Mouse (Mus musculus): ENCODE results near the gene Gstcd. TPM values are rescaled to one million over a fixed set of nuclear protein-coding genes. Genes with fewer than 3 reads are reported as not detected.

Gstcd gene
- polyA plus RNA-seq, 1 experiment from 2014 or later = 6.7 TPM

- H3K36me3 ChIP-seq (ENCODE audit: poor library complexity, severe bottlenecking) = peaks cover 6% of the 10 kb centered on the region
- H3K9me3 ChIP-seq (replicated peaks) = no peaks in the 10 kb centered on the region
- peaks cover 30% of the 10 kb centered on the region for H3K4me1 ChIP-seq
- peak overlapping the region; percentile 76 for H3K4me3 ChIP-seq
- 91% methylated on average over 1 of the region's 1 CpGs for WGBS
- peak overlapping the region; percentile 85; the same call in 1 of the 2 replicates for H3K9ac ChIP-seq
- H3K27me3 ChIP-seq = no peaks in the 10 kb centered on the region
- no peak overlapping the region for H3K27ac ChIP-seq
- ATAC-seq = no peak
- peak overlapping the region; percentile 69 for H3K4me2 ChIP-seq
Measured at GRCm38 (mm10) chr3:133092936-133093335, 1.1 kb upstream of the Gstcd start.

DNA sequence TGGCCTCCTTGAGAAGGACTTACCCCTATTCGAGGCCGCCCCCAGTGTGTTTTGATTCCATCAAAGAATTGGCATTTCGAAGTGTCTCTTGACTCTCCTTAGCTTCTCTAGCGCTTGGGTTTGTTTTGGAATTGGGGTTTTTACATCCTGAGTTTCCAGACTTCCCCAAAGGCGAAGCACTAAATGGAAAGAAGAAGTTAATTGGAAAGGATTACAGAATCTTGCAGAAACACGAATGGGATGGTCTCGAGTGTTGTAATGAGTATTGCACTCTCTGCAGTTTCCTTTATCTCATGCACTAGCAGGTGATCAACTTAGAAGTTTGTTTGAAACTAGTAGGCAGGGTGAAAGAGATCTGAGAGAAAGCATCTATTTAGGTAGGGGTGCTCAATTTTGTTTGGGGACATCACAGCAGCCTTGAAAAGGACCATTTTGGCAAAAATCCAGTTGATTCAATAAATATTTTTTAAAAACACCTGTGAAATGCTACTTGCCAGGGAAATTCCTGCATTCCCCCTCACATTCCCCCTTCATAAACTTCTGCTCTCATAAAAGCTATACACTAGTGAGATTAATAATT, 531 bp upstream of the Gstcd start:
- no peaks in the 10 kb centered on the region for H3K27me3 ChIP-seq
- H3K4me3 ChIP-seq = peak overlapping the region; percentile 76
- H3K27ac ChIP-seq = peak overlapping the region; percentile 97
- no peak for ATAC-seq
- H3K9ac ChIP-seq = peak overlapping the region; percentile 85
- 0 out of 2 replicates have a peak, but pooled peaks cover 3% of the 10 kb centered on the region for H3K36me3 ChIP-seq (ENCODE audit: poor library complexity, severe bottlenecking)
- WGBS = 0% methylated on average over 7 of the region's 7 CpGs
- peaks cover 30% of the 10 kb centered on the region for H3K4me1 ChIP-seq
- H3K9me3 ChIP-seq (replicated peaks) = no peaks in the 10 kb centered on the region
- H3K4me2 ChIP-seq = peak overlapping the region; percentile 69

- ATAC-seq = peak; percentile 85
- Histone ChIP-seq H3K27ac (peak overlapping the region; percentile 97), H3K36me3 (ENCODE audit: poor library complexity, severe bottlenecking) (no peaks in the 10 kb centered on the region), H3K9ac (peak overlapping the region; percentile 85), H3K4me2 (peak overlapping the region; percentile 69), H3K27me3 (no peaks in the 10 kb centered on the region), H3K4me3 (peak overlapping the region; percentile 76), H3K4me1 (peaks cover 30% of the 10 kb centered on the region), H3K9me3 (replicated peaks) (no peaks in the 10 kb centered on the region)
- under 1% methylated on average over 44 of the region's 44 CpGs for WGBS
Measured at GRCm38 (mm10) chr3:133091121-133091663, 641 bp downstream of the Gstcd start.

- Histone ChIP-seq H3K36me3 (ENCODE audit: poor library complexity, severe bottlenecking) (no peaks in the 10 kb centered on the region), H3K27me3 (no peaks in the 10 kb centered on the region), H3K4me3 (peak overlapping the region; percentile 76), H3K9ac (peak overlapping the region; percentile 85), H3K4me1 (peaks cover 30% of the 10 kb centered on the region), H3K27ac (peak overlapping the region; percentile 97), H3K9me3 (replicated peaks) (no peaks in the 10 kb centered on the region), H3K4me2 (peak overlapping the region; percentile 69)
- WGBS = 6% methylated on average over 11 of the region's 11 CpGs
- no peak for ATAC-seq
Measured at GRCm38 (mm10) chr3:133090247-133091120, 1.3 kb downstream of the Gstcd start.

DNA sequence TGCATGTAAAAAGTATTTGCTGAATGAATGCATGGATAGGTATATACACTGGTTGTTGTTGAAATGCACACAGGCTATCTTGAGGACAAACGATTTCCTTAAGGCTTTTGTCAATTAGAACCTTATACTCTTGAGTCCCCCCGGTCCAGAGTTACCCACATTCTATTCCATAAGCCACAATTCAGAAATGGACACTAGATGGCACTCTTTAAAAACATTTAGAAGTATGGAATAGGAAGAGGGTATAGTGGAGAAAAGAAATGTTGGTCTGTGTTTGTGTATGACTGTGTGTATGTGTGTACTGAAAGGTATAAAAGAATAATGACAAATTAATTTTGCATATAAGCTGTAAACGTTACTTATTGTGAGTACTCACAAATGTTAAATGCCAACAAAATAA, 6.0 kb downstream of the Gstcd start:
- peak; percentile 83 for ATAC-seq
- H3K9ac ChIP-seq = no peak overlapping the region
- WGBS = 68% methylated on average over 3 of the region's 3 CpGs
- H3K27me3 ChIP-seq = no peaks in the 10 kb centered on the region
- H3K36me3 ChIP-seq (ENCODE audit: poor library complexity, severe bottlenecking) = peaks cover 31% of the 10 kb centered on the region
- H3K27ac ChIP-seq = no peak overlapping the region
- peaks cover 17% of the 10 kb centered on the region for H3K4me1 ChIP-seq
- H3K4me2 ChIP-seq = no peak overlapping the region
- H3K9me3 ChIP-seq (replicated peaks) = no peaks in the 10 kb centered on the region
- H3K4me3 ChIP-seq = no peak overlapping the region

DNA sequence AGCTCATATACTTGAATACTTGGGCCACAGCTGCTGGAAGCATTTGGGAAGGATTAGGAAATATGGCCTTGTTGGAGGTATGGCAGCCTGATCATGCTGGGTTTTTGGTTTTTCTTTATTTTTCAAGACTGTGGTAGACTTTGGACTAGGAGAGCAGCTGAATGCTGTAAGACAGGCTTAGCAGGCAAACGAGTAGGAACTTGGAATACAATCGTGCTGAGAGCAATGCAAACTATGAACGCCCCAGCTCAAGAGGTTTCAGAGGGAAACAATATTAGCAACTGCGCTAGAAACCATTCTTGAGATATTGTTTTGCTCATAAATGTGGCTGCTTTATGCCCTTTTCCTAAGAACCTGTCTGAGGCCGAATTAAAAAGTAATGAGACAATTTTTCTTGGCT, 9.1 kb downstream of the Gstcd start:
- no peaks in the 10 kb centered on the region for H3K27me3 ChIP-seq
- no peak overlapping the region for H3K4me2 ChIP-seq
- 88% methylated on average over 5 of the region's 5 CpGs for WGBS
- ATAC-seq = no peak
- H3K4me1 ChIP-seq = no peaks in the 10 kb centered on the region
- no peak overlapping the region for H3K4me3 ChIP-seq
- no peak overlapping the region for H3K9ac ChIP-seq
- no peaks in the 10 kb centered on the region for H3K9me3 ChIP-seq (replicated peaks)
- H3K27ac ChIP-seq = no peak overlapping the region
- peaks cover 49% of the 10 kb centered on the region for H3K36me3 ChIP-seq (ENCODE audit: poor library complexity, severe bottlenecking)

DNA sequence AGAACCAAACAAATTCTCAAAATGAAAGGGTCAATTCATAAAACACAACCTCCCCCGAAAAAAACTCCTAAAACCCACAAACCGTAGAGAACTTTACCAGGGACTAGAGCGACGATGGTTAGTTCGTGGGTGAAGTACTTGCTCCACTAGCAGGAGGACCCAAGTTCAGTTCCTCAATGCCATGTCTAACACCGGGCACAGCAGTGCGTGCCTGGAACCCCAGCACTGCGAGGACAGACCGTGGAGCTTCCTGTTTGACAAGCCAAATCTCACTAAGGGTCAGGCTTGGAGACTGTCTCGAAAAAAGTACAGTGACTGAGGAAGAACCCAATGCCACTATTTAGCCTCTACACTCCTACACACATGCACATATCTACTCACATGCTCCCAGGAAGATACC, 16.3 kb downstream of the Gstcd start:
- H3K4me3 ChIP-seq = no peak overlapping the region
- H3K27me3 ChIP-seq = no peaks in the 10 kb centered on the region
- H3K9me3 ChIP-seq (replicated peaks) = no peaks in the 10 kb centered on the region
- H3K4me1 ChIP-seq = no peaks in the 10 kb centered on the region
- no peak overlapping the region for H3K27ac ChIP-seq
- H3K9ac ChIP-seq = no peak overlapping the region
- H3K36me3 ChIP-seq (ENCODE audit: poor library complexity, severe bottlenecking) = peaks cover 27% of the 10 kb centered on the region
- no peak for ATAC-seq
- 92% methylated on average over 10 of the region's 10 CpGs for WGBS
- no peak overlapping the region for H3K4me2 ChIP-seq

- ATAC-seq = peak; percentile 87
Measured at GRCm38 (mm10) chr3:133052068-133052467, 39.8 kb downstream of the Gstcd start.

DNA sequence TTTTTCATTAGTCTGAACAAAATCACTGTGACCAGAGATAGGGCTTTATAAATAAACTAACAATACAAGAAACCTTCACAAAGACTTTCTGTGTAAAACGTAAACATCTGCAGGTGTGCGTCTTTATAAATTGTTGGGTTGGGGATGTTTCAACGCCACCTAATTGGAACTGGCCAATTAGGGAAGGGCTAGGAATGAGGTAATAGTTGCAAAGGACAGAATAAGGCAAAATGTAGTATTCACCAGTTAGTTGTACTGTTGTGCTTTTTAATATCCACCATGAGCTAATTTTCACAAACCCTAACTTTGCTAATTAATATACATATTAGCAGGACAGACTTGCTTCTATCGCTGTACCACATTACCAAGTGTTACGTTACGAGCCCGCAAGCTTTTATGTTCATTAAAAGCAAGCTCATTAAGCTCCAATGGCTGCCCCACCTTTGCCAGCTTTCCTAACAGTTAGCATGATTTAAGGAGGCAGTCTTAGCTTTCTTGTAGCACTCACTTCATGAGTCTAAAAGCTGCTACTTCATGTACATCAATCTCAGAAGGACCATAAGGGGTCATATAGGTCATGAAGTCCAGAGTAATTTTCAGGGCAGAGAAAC, 58.6 kb downstream of the Gstcd start:
- Histone ChIP-seq H3K9ac (no peak overlapping the region), H3K9me3 (replicated peaks) (no peaks in the 10 kb centered on the region), H3K4me2 (no peak overlapping the region), H3K4me1 (peaks cover 6% of the 10 kb centered on the region), H3K27ac (no peak overlapping the region), H3K27me3 (no peaks in the 10 kb centered on the region), H3K36me3 (ENCODE audit: poor library complexity, severe bottlenecking) (no peaks in the 10 kb centered on the region), H3K4me3 (no peak overlapping the region)
- peak; percentile 70; the same call in 1 of the 2 replicates for ATAC-seq
- 53% methylated on average over 7 of the region's 7 CpGs for WGBS

More at GRCm38 (mm10) chr3:133052068-133052467, 39.8 kb downstream of the Gstcd start:
- Histone ChIP-seq H3K4me2 (no peak overlapping the region), H3K4me3 (no peak overlapping the region), H3K4me1 (no peaks in the 10 kb centered on the region), H3K27ac (no peak overlapping the region), H3K27me3 (no peaks in the 10 kb centered on the region), H3K9ac (no peak overlapping the region), H3K36me3 (ENCODE audit: poor library complexity, severe bottlenecking) (peaks cover 9% of the 10 kb centered on the region; the same call in 1 of the 2 replicates), H3K9me3 (replicated peaks) (no peaks in the 10 kb centered on the region)
- WGBS = 21% methylated on average over 2 of the region's 2 CpGs

DNA sequence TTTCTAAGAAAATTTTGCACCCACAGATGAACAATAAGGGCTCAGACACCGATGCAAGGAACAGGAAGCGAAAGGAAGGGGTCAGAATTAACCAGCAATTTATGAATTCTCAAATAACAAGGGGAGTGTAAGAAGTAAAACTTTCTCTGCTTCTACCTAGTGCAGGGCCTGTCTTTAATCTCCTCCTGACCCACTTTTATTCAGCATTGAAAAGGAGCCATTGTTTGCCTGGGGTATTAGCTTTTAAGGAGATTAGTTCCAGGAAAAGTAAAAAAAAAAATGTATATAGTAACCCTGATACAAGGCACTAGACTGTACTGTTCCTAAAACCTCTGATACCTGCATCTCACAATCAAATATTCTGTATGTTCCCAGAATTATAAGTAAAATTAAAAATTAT, 64.9 kb downstream of the Gstcd start:
- H3K9me3 ChIP-seq (replicated peaks) = no peaks in the 10 kb centered on the region
- ATAC-seq = no peak
- no peaks in the 10 kb centered on the region for H3K36me3 ChIP-seq (ENCODE audit: poor library complexity, severe bottlenecking)
- no peak overlapping the region for H3K4me3 ChIP-seq
- no peak overlapping the region for H3K4me2 ChIP-seq
- no peak overlapping the region for H3K9ac ChIP-seq
- WGBS = 21% methylated on average over 2 of the region's 2 CpGs
- H3K4me1 ChIP-seq = peaks cover 6% of the 10 kb centered on the region; the same call in 1 of the 2 replicates
- H3K27ac ChIP-seq = no peak overlapping the region
- H3K27me3 ChIP-seq = no peaks in the 10 kb centered on the region

GRCm38 (mm10) chr3:133007250-133007649, 84.6 kb downstream of the Gstcd start:
- ATAC-seq = no peak
- H3K9ac ChIP-seq = no peak overlapping the region
- no peaks in the 10 kb centered on the region for H3K9me3 ChIP-seq (replicated peaks)
- no peak overlapping the region for H3K4me2 ChIP-seq
- H3K36me3 ChIP-seq (ENCODE audit: poor library complexity, severe bottlenecking) = peaks cover 9% of the 10 kb centered on the region; the same call in 1 of the 2 replicates
- no peaks in the 10 kb centered on the region for H3K27me3 ChIP-seq
- no peak overlapping the region for H3K27ac ChIP-seq
- WGBS = 79% methylated on average over 4 of the region's 4 CpGs
- H3K4me1 ChIP-seq = no peaks in the 10 kb centered on the region
- no peak overlapping the region for H3K4me3 ChIP-seq

DNA sequence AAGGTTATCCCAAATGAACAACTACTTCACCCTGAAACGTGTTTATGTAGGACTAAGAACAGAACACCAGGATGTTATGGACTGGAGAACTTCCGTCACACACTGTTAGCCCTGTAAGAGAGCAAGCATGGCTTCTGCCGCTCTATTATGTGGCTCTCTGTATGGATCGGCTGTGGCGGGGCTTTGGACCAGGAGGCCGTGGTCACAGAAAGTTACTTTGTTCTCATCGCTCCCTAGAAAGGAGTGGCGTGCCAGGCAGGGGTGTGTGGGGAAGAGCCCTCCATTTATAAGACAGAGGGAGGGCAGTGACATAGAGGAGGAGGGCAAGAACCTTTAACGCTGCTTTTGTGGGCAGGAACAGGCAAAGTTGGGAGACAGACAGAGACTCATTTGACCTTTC, 95.5 kb downstream of the Gstcd start:
- Histone ChIP-seq H3K4me1 (no peaks in the 10 kb centered on the region), H3K27ac (no peak overlapping the region), H3K4me2 (no peak overlapping the region), H3K9me3 (replicated peaks) (no peaks in the 10 kb centered on the region), H3K4me3 (no peak overlapping the region), H3K27me3 (no peaks in the 10 kb centered on the region), H3K36me3 (ENCODE audit: poor library complexity, severe bottlenecking) (peaks cover 13% of the 10 kb centered on the region; the same call in 1 of the 2 replicates), H3K9ac (no peak overlapping the region)
- 74% methylated on average over 9 of the region's 9 CpGs for WGBS
- peak; percentile 4; the same call in 1 of the 2 replicates for ATAC-seq
